Mouse (Mus musculus) lung, embryonic 16.5 days (tissue): ENCODE data around the gene Rpl13a. TPM values are rescaled to one million over a fixed set of nuclear protein-coding genes. Genes with fewer than 3 reads are reported as not detected.

Experiments
- microRNA counts: library from miRNA; unstranded; fragments of <30 nt; microRNA quantifications from one replicate; lab custom pipeline; 2016
- microRNA-seq: library from miRNA; unstranded; fragments of <30 nt; microRNA quantifications from one replicate; pipeline ENCODE4, GENCODE M21; 2016
- polyA plus RNA-seq: library from polyadenylated mRNA; unstranded; fragments of >200 nt; fragmentation: Nextera tagmentation; extraction: Ambion mirVana; gene quantifications from 2 replicates; pipeline ENCODE4 v1.2.1, GENCODE M21; 2015

Gene Rpl13a
- polyA plus RNA-seq, 1 experiment from 2014 or later = 1,289 TPM

MicroRNAs within 50 kb of the gene (microRNA counts, 519-probe panel; counts per million panel counts)
- 3,071 counts per million, percentile 59 among the panel's probes with 10 or more counts for microRNA mmu-miR-150 (lab: Ali Mortazavi, UCI)

Small RNA genes within 50 kb of the gene (microRNA-seq; reads per million reads assigned to microRNA genes)
- 49.8 reads per million, percentile 42 among the genes with 10 or more reads in this experiment for gene Mir150
- 10.1 reads per million, percentile 24 among the genes with 10 or more reads in this experiment for gene Mir5121
- gene Mir7055 = not detected

Other genes with a start within 250 kb of the Rpl13a start
- 97.3 and 102 TPM in 2 replicates for gene Med25, start 236.0 kb downstream of the Rpl13a start, polyA plus RNA-seq
- 22.4 and 24.3 TPM in 2 replicates for gene Fuz, start 232.7 kb downstream of the Rpl13a start, polyA plus RNA-seq
- gene Ap2a1, start 199.3 kb downstream of the Rpl13a start, polyA plus RNA-seq = 58.2 and 63.7 TPM in 2 replicates
- gene Tsks, start 185.6 kb downstream of the Rpl13a start, polyA plus RNA-seq = 0.15 and 0.44 TPM in 2 replicates
- gene Cpt1c, start 153.9 kb downstream of the Rpl13a start, polyA plus RNA-seq = 17.1 and 17.5 TPM in 2 replicates
- 413 and 457 TPM in 2 replicates for gene Prmt1, start 142.2 kb downstream of the Rpl13a start, polyA plus RNA-seq
- 96.5 and 108 TPM in 2 replicates for gene Irf3, start 131.1 kb downstream of the Rpl13a start, polyA plus RNA-seq
- gene Bcl2l12, start 130.0 kb downstream of the Rpl13a start, polyA plus RNA-seq = 62.0 and 64.5 TPM in 2 replicates
- 28.9 and 30.7 TPM in 2 replicates for gene Scaf1, start 112.4 kb downstream of the Rpl13a start, polyA plus RNA-seq
- gene Rras, start 110.8 kb downstream of the Rpl13a start, polyA plus RNA-seq = 54.6 and 59.7 TPM in 2 replicates
- gene Prr12, start 75.9 kb downstream of the Rpl13a start, polyA plus RNA-seq = 9.2 TPM in 2 replicates
- 72.5 and 77.8 TPM in 2 replicates for gene Nosip, start 66.3 kb downstream of the Rpl13a start, polyA plus RNA-seq
- gene Prrg2, start 66.1 kb downstream of the Rpl13a start, polyA plus RNA-seq = 28.7 and 31.9 TPM in 2 replicates
- 308 and 326 TPM in 2 replicates for gene Rcn3, start 36.5 kb downstream of the Rpl13a start, polyA plus RNA-seq
- 93.7 and 97.1 TPM in 2 replicates for gene Fcgrt, start 24.9 kb downstream of the Rpl13a start, polyA plus RNA-seq
- gene Rps11, start 4.3 kb downstream of the Rpl13a start, polyA plus RNA-seq = 1,430 and 1,443 TPM in 2 replicates
- 0.31 and 0.60 TPM in 2 replicates for gene Gm45713, start 7.5 kb upstream of the Rpl13a start, polyA plus RNA-seq
- gene Flt3l, start 7.7 kb upstream of the Rpl13a start, polyA plus RNA-seq = 2.4 and 3.0 TPM in 2 replicates
- gene Pih1d1, start 25.5 kb upstream of the Rpl13a start, polyA plus RNA-seq = 99.2 and 100 TPM in 2 replicates
- 55.4 and 57.4 TPM in 2 replicates for gene Aldh16a1, start 25.8 kb upstream of the Rpl13a start, polyA plus RNA-seq
- gene Slc17a7, start 35.2 kb upstream of the Rpl13a start, polyA plus RNA-seq = 0.34 and 0.99 TPM in 2 replicates
- gene Gfy, start 50.8 kb upstream of the Rpl13a start, polyA plus RNA-seq = not detected in 2 replicates
- not detected in 2 replicates for gene Pth2, start 52.2 kb upstream of the Rpl13a start, polyA plus RNA-seq
- gene Ccdc155, start 76.1 kb upstream of the Rpl13a start, polyA plus RNA-seq = 1.3 TPM in 2 replicates
- 0.84 and 1.6 TPM in 2 replicates for gene Dkkl1, start 83.4 kb upstream of the Rpl13a start, polyA plus RNA-seq
- 134 and 148 TPM in 2 replicates for gene Tead2, start 87.0 kb upstream of the Rpl13a start, polyA plus RNA-seq
- gene Cd37, start 110.4 kb upstream of the Rpl13a start, polyA plus RNA-seq = 3.0 and 4.6 TPM in 2 replicates
- 0.23 TPM in 1 of 2 replicates, not detected in the other for gene Slc6a16, start 112.3 kb upstream of the Rpl13a start, polyA plus RNA-seq
- gene Slc6a21, start 148.8 kb upstream of the Rpl13a start, polyA plus RNA-seq = not detected in 2 replicates
- gene Trpm4, start 205.0 kb upstream of the Rpl13a start, polyA plus RNA-seq = 19.6 and 25.0 TPM in 2 replicates
- gene Hrc, start 206.5 kb upstream of the Rpl13a start, polyA plus RNA-seq = 1.8 and 2.0 TPM in 2 replicates
- 2.2 and 2.5 TPM in 2 replicates for gene Ppfia3, start 238.3 kb upstream of the Rpl13a start, polyA plus RNA-seq
- gene Lin7b, start 241.8 kb upstream of the Rpl13a start, polyA plus RNA-seq = 0.53 TPM in 2 replicates